Mouse (Mus musculus): ENCODE measurements around the gene Itgb6. TPM values are rescaled to one million over a fixed set of nuclear protein-coding genes. Genes with fewer than 3 reads are reported as not detected.

Itgb6 gene
- total RNA-seq, 2 experiments from 2014 or later = not detected

DNA sequence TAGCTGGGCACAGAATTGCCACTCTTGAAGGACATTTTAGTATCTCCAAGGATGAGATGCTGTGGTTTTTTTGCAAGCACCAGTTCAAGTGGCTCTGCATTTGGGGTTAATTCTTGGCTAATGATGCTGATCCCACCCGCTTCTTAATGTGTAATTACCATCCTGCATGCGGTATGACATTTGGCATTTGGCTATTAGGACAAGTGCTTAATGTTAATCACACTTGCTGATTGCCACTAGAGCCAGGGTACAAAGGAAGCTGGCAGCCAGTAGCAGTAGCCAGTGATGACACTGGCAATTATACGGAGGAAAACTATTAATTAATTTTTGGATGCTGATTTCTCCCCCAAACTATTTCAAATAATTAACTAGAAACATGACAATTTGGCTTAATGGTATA is 86.0 kb downstream of the Itgb6 start:
- H3K27ac ChIP-seq = no peak overlapping the region
- intact Hi-C loops (cut with DNase I) = no loop called here
- TF ChIP-seq CTCF (IDR thresholded peaks at IDR 0.05) = no peak
- no peak overlapping the region for H3K4me3 ChIP-seq
- DNase-seq (ENCODE audit: extremely low spot score in 1 of 2, low spot score in 2 of 2) = no peak

DNA sequence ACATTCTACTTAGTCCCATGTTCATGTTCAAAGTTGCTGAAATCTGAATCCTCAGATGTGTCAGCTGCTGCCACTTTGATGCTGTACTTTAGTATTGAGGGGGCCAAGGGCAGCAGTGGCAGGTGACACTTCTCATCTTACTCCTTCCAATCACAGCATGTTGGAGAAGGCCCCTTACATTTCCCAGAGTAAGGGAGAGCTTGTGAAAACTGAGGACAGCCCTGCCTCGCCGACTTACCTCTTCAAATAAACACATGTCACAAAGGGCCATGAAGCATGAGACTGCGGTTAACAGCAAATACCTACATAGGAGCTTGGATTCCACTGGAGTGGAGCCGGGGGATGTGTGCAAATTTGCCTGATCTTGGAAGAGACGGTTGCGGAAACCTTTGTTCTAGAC is 86.4 kb downstream of the Itgb6 start:
- H3K4me3 ChIP-seq = no peak overlapping the region
- no peak overlapping the region for H3K27ac ChIP-seq
- no peak for TF ChIP-seq CTCF (IDR thresholded peaks at IDR 0.05)
- intact Hi-C loops (cut with DNase I) = no loop called here
- DNase-seq (ENCODE audit: extremely low spot score in 1 of 2, low spot score in 2 of 2) = no peak

DNA sequence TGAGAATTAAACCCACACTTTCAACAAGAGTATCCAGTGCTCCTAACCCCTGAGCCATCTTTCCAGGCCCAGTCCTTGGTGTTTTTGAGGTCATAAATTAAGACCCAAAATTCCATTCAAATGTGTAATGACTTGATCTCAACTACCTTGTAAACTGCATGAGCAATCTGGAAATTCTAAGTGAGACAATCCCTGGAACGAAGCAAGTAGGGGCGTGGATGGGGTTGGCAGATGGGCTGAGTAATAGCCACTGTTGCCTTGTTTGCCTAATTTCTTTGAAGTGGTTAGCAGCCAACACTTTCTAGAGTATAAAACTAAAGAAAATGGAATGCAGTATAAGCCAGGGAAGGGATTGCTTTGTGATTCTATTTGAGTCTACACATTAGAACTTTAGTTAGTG is 89.7 kb downstream of the Itgb6 start:
- no peak for DNase-seq (ENCODE audit: extremely low spot score in 1 of 2, low spot score in 2 of 2)
- Histone ChIP-seq H3K4me3 (no peak overlapping the region), H3K27ac (no peak overlapping the region)
- intact Hi-C loops (cut with DNase I) = no loop called here
- no peak for TF ChIP-seq CTCF (IDR thresholded peaks at IDR 0.05)

DNA sequence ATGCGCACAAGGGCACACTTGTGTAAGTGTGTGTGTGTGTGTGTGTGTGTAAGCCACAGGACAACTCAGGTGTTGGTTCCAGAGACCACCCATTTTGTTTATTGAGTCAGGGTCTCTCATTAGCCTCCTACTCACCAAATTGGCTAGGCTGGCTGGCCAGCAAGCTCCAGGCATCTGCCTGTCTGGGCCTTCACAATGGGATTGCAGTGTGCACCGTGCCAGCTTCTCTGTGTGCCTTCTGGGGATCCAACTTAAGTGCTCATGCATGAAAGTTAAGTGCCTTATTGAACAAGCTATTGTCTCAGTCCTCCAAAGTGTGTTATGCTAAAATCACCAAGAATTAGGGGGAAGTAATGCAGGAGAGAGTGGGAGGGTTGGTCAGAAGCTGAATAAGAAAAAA is 92.1 kb downstream of the Itgb6 start:
- no peak for DNase-seq (ENCODE audit: extremely low spot score in 1 of 2, low spot score in 2 of 2)
- no peak for TF ChIP-seq CTCF (IDR thresholded peaks at IDR 0.05)
- no peak overlapping the region for H3K27ac ChIP-seq
- intact Hi-C loops (cut with DNase I) = no loop called here
- H3K4me3 ChIP-seq = no peak overlapping the region

DNA sequence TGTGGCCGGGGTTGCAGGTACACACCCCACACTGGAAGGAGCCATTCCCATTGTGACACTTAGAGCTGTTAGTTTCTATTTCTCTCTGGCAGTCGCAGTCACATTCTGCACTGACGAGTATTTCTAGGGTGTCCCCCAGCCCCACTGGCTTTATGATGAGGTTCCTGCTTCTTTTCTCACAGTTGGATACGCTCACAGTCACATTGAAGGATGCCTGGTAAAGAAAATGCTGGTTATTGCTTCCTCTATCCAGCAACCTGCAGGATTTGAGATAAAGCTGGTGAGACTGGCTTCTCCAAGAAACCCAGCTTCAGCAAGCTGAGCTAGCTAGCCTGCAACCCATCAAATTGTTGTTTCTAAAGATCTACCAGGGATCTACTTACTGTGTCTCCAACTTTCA is 94.5 kb downstream of the Itgb6 start:
- Histone ChIP-seq H3K27ac (no peak overlapping the region), H3K4me3 (no peak overlapping the region)
- TF ChIP-seq CTCF (IDR thresholded peaks at IDR 0.05) = no peak
- DNase-seq (ENCODE audit: extremely low spot score in 1 of 2, low spot score in 2 of 2) = no peak
- intact Hi-C loops (cut with DNase I) = no loop called here

DNA sequence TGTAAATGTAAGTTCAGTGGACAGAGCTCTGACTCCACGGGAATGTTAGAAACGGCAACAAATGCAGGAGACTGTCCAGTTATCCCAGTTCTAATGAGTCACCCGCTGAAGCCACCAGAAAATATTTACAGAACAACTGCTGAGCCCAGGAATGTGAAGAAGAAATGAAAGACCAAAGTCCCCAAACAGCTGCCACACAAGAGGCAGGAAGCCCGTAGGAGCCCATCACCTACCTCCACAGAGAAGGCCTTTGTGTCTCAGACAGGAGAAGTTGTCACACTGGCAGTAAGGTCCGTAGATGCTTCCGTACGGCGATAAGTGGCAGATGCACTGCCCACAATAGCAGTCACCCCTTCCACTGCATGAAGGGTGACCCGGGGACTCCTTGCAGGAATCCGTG is 94.9 kb downstream of the Itgb6 start:
- intact Hi-C loops (cut with DNase I) = no loop called here
- no peak overlapping the region for H3K27ac ChIP-seq
- TF ChIP-seq CTCF (IDR thresholded peaks at IDR 0.05) = no peak
- DNase-seq (ENCODE audit: extremely low spot score in 1 of 2, low spot score in 2 of 2) = no peak
- H3K4me3 ChIP-seq = no peak overlapping the region

DNA sequence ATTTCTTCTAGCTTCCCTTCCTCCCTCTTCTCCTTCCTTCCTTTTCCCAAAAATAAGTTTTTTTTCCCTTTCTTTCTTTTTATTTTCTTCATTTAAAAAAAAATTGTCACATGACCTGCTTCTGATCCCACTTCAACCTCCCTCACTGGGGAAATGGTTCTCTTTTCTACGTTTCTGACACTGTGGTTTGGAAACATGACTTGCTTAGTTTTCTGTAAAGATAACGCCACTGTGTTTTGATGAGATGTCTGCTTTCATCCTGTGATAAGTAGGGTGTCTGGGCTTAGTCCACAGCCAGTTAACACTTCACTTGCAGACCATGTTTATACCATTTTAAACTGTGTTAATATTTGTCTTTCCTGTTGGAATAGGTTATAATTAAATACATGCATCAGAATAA is 96.7 kb downstream of the Itgb6 start:
- no peak for DNase-seq (ENCODE audit: extremely low spot score in 1 of 2, low spot score in 2 of 2)
- Histone ChIP-seq H3K4me3 (no peak overlapping the region), H3K27ac (no peak overlapping the region)
- TF ChIP-seq CTCF (IDR thresholded peaks at IDR 0.05) = no peak
- intact Hi-C loops (cut with DNase I) = no loop called here

DNA sequence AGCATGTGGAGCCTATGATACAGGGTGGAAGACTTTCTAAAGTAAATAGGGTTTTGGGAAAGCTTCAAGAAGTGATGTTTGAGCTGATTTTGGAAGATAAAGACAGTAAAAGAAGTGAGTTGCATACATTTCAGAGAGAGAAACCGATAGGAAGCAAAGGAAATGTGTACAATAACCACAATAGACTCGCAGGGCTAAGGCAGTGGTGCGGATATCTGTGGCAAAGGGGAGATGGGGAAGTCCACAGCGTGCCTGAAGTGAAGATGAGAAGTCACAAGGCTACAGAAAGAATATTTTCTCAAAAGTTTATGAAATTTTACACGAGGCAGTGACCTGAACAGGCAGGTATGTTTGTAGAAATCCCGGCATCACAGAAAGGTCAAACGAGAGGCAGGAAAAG is 100.3 kb downstream of the Itgb6 start:
- no peak overlapping the region for H3K4me3 ChIP-seq
- intact Hi-C loops (cut with DNase I) = no loop called here
- TF ChIP-seq CTCF (IDR thresholded peaks at IDR 0.05) = no peak
- no peak overlapping the region for H3K27ac ChIP-seq
- no peak for DNase-seq (ENCODE audit: extremely low spot score in 1 of 2, low spot score in 2 of 2)

DNA sequence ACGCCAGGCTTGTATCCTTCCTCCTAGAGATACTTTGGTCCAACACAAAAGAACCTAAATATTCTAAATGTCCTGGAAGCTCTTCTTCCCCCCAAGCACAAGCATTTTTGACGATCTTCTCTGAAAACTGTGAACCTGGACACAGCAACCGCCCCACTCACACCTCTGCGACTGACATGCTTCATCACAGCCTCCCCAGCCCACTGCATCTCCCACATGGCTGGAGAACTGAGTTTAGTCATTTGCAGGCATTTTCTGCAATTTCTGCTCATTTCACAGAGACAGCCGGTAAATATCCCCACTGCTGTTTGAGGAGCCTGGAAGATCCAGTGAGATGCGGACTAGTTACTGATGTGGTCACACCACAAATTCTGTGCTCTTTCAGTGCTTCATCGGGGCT is 107.7 kb downstream of the Itgb6 start:
- intact Hi-C loops (cut with DNase I) = no loop called here
- peak in 1 of 2 experiments; percentile 12 for DNase-seq (ENCODE audit: extremely low spot score in 1 of 2, low spot score in 2 of 2)
- Histone ChIP-seq H3K4me3 (no peak overlapping the region), H3K27ac (no peak overlapping the region)
- TF ChIP-seq CTCF (IDR thresholded peaks at IDR 0.05) = no peak

DNA sequence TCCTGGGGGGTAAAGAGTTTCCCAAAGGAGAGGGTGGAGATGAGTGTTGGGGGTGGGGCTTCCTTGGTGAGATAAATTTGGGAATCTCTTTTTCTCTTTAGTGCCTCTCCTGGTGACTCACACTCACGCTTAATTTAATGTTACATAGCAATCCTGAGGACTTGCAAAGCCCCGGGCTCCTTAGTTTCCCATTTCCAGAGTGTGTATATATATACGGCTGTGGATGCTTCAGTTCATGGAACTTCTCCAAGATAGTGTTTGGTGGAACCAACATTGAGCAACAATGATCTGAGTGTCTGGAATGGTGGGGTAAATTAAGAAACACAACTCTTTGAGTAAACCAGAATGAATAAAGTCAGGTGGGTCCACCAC is 108.6 kb downstream of the Itgb6 start:
- no peak for TF ChIP-seq CTCF (IDR thresholded peaks at IDR 0.05)
- H3K4me3 ChIP-seq = no peak overlapping the region
- no peak for DNase-seq (ENCODE audit: extremely low spot score in 1 of 2, low spot score in 2 of 2)
- intact Hi-C loops (cut with DNase I) = no loop called here
- no peak overlapping the region for H3K27ac ChIP-seq

DNA sequence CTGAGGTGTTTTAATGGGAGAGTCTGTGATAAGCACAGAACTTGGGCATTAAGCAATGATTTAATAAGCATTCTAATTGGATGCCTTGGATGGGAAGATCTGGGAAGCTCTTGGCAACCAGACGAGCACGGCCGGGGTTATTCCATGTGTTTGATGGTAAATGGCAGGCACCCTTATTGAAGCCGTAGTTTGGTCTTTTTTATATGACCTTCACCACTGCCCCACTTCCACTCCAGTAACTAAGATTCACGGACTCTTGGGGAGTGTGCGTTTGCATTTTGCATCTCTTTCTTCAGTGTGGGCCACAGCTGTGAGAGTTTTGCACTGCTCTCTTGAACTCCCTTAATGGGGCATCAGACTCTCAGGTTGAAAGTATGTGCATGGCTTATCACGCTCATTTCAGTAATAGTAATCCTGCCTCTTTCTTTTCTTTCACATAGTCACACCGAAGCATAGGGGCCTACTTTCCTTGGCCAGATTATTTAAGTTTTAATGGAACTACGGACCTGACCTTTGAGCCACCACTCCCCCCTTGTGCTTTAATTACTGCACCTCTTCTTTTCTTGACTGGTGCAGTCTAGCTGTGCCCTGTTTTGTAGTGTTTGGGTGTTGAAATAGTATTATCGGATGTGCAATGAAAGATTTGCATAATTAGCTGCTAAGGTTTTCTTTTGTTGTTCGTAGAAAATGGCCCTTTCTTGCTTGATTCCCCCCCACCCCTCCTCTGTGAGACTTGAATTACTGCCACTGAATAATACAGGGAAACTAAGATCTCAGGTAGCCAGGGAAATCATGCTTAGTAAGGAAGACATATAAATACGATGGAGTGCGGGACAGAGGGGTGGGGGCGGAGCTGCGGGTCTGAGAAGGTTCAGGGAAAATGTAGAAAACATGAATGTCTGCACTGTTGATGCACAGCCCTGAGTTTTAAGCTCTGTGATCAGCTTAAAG is 109.3 kb downstream of the Itgb6 start:
- H3K27ac ChIP-seq = no peak overlapping the region
- intact Hi-C loops (cut with DNase I) = no loop called here
- no peak overlapping the region for H3K4me3 ChIP-seq
- TF ChIP-seq CTCF (IDR thresholded peaks at IDR 0.05) = no peak
- DNase-seq (ENCODE audit: extremely low spot score in 1 of 2, low spot score in 2 of 2) = no peak

DNA sequence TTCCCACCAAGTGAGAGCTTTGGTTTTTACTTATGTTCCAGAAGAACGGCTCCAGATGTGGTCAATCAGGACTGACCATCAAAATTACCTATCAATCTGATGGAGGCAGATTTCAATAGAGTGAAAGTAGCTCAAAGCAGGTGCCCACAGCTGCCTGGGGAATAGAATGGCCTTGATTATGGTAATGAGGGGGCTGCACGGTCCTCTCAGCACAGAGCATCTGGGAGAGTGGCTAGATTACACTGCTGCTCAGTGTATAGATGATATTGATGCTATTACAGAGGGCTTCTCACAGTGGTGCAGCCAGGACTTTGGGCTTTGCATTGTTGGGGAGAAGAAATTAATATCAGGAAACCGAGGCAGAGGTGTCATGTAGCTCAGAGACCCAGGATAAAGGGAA is 110.8 kb downstream of the Itgb6 start:
- TF ChIP-seq CTCF (IDR thresholded peaks at IDR 0.05) = no peak
- Histone ChIP-seq H3K4me3 (no peak overlapping the region), H3K27ac (no peak overlapping the region)
- DNase-seq (ENCODE audit: extremely low spot score in 1 of 2, low spot score in 2 of 2) = no peak
- intact Hi-C loops (cut with DNase I) = no loop called here
